Mouse (Mus musculus): ENCODE results near the gene Asb15.
A peak's percentile ranks its signal among the peaks of the same experiment; 100 is the strongest.

The Asb15 gene

GRCm38 (mm10) chr6:24608682-24609081, 80.7 kb downstream of the Asb15 start:
- no peak for DNase-seq (ENCODE audit: low spot score)

- DNase-seq (ENCODE audit: low spot score) = no peak
Observed at GRCm38 (mm10) chr6:24609531-24609930, 81.6 kb downstream of the Asb15 start.

- no peak for DNase-seq (ENCODE audit: low spot score)
Observed at GRCm38 (mm10) chr6:24610358-24610757, 82.4 kb downstream of the Asb15 start.

- DNase-seq (ENCODE audit: low spot score) = no peak
Observed at GRCm38 (mm10) chr6:24612074-24612755, 84.3 kb downstream of the Asb15 start.

- DNase-seq (ENCODE audit: low spot score) = no peak
Observed at GRCm38 (mm10) chr6:24613346-24613745, 85.4 kb downstream of the Asb15 start.

GRCm38 (mm10) chr6:24613918-24614317, 86.0 kb downstream of the Asb15 start:
- DNase-seq (ENCODE audit: low spot score) = peak; percentile 21

- DNase-seq (ENCODE audit: low spot score) = peak; percentile 47
Observed at GRCm38 (mm10) chr6:24616746-24617145, 88.8 kb downstream of the Asb15 start.

- DNase-seq (ENCODE audit: low spot score) = no peak
Observed at GRCm38 (mm10) chr6:24619285-24620045, 91.5 kb downstream of the Asb15 start.

GRCm38 (mm10) chr6:24620936-24621335, 93.0 kb downstream of the Asb15 start:
- DNase-seq (ENCODE audit: low spot score) = no peak

GRCm38 (mm10) chr6:24622098-24622497, 94.2 kb downstream of the Asb15 start:
- DNase-seq (ENCODE audit: low spot score) = no peak

All from retina, embryonic 14.5 days (tissue).